Mouse (Mus musculus): ENCODE results near the gene Ipp. TPM values are rescaled to one million over a fixed set of nuclear protein-coding genes. Genes with fewer than 3 reads are reported as not detected.

Gene Ipp
- total RNA-seq, 4 experiments from 2014 or later = 14.0 to 19.0 (median 16.8) TPM

GRCm38 (mm10) chr4:116557306-116558121, 50.2 kb downstream of the Ipp start, which contains the start of gene Gpbp1l1:
Gpbp1l1 (plus strand) TSS chr4:116557658.
- peak; percentile 95 for DNase-seq (ENCODE audit: low spot score)

- no peak for DNase-seq (ENCODE audit: low spot score)
These were observed 51.0 kb downstream of the Ipp start for GRCm38 (mm10) chr4:116558151-116558882.

Other genes with a start within 250 kb of the Ipp start
- gene Mast2, start 43.4 kb upstream of the Ipp start, total RNA-seq (2022) = 100 to 1,000 TPM; 121 to 144 (median 138) TPM
- gene Tmem69, start 48.4 kb downstream of the Ipp start, total RNA-seq (2022) = 10 to 100 TPM; 31.5 to 34.6 (median 32.0) TPM
- 10 to 100 TPM; 65.2 to 87.3 (median 72.0) TPM for gene Gpbp1l1, start 50.1 kb downstream of the Ipp start, total RNA-seq (2022)
- 1 to 10 TPM; 3.1 to 3.5 (median 3.3) TPM for gene Ccdc17, start 89.1 kb downstream of the Ipp start, total RNA-seq (2022)
- gene Nasp, start 120.4 kb downstream of the Ipp start, total RNA-seq (2022) = 10 to 100 TPM; 13.3 to 18.4 (median 16.0) TPM
- gene Akr1a1, start 144.1 kb downstream of the Ipp start, total RNA-seq (2022) = 100 to 1,000 TPM; 297 to 332 (median 327) TPM
- gene Prdx1, start 178.0 kb downstream of the Ipp start, total RNA-seq (2022) = 100 to 1,000 TPM; 475 to 641 (median 529) TPM
- gene Mmachc, start 200.9 kb downstream of the Ipp start, total RNA-seq (2022) = 10 to 100 TPM; 61.8 to 72.5 (median 66.4) TPM
- 1 to 10 TPM; 3.0 to 5.7 (median 4.1) TPM for gene Ccdc163, start 201.0 kb downstream of the Ipp start, total RNA-seq (2022)
- gene Tesk2, start 213.4 kb downstream of the Ipp start, total RNA-seq (2022) = 1 to 10 TPM; 1.6 to 3.3 (median 2.3) TPM

All from heart, adult 8-10 months (tissue).